Mouse (Mus musculus) bone marrow, adult 2 months (tissue): ENCODE measurements around the gene Fkbp7. TPM values are rescaled to one million over a fixed set of nuclear protein-coding genes. Genes with fewer than 3 reads are reported as not detected.

Experiments
- H3K27ac ChIP-seq: fragments of 200-500 bp; 2 replicates; pipeline ENCODE4 v1.5.1; 2012; ENCODE audit warnings: low read depth, mild to moderate bottlenecking, control low read depth, inconsistent platforms, low read length; ENCODE audit not compliant: control insufficient read depth, poor library complexity, insufficient read depth
- H3K4me1 ChIP-seq: fragments of 200-500 bp; 2 replicates; pipeline ENCODE4 v1.6.1; 2011; ENCODE audit warnings: low read length; ENCODE audit not compliant: control insufficient read depth, insufficient read depth
- H3K4me3 ChIP-seq: fragments of 200-500 bp; replicated peaks from 2 replicates; pipeline ENCODE3; 2011; ENCODE audit warnings: mild to moderate bottlenecking, low read depth, low read length, control low read depth; ENCODE audit not compliant: control insufficient read depth
- CTCF ChIP-seq: fragments of 200-500 bp; IDR thresholded peaks from 2 replicates; pipeline ENCODE4 v1.5.1; 2011; ENCODE audit warnings: low read length, control low read depth; ENCODE audit not compliant: control insufficient read depth, insufficient read depth
- POLR2A ChIP-seq: fragments of 200-500 bp; IDR thresholded peaks from 2 replicates; pipeline ENCODE4 v1.6.1; 2011; ENCODE audit warnings: low read depth, mild to moderate bottlenecking, control low read depth, low read length, borderline replicate concordance; ENCODE audit not compliant: control insufficient read depth
- WGBS: fragments of 180-500 bp; shearing (Covaris S2); methylation state at CpG from one replicate; pipeline ENCODE4 v1.1.7; 2018; 5-methylcytosine and 5-hydroxymethylcytosine counted together
- polyA plus RNA-seq: library from polyadenylated mRNA; stranded (reverse); fragments of >200 nt; gene quantifications from 2 replicates; pipeline ENCODE4 v1.2.4, GENCODE M21; 2011; ENCODE audit warnings: low replicate concordance; ENCODE audit not compliant: missing spikeins, insufficient read depth, insufficient read length

The Fkbp7 gene
- polyA plus RNA-seq, 1 experiment, result 17.8 TPM

GRCm38 (mm10) chr2:76655444-76655843 is 17.5 kb downstream of the Fkbp7 start:
- WGBS, result 83% methylated on average over 3 of the region's 3 CpGs
- no peaks in the 10 kb centered on the region for H3K4me1 ChIP-seq
- no peak for TF ChIP-seq POLR2A
- no peak for TF ChIP-seq CTCF
- no peak overlapping the region for H3K27ac ChIP-seq
- H3K4me3 ChIP-seq, result no peak overlapping the region

- H3K4me1 ChIP-seq, result no peaks in the 10 kb centered on the region
- no peak for TF ChIP-seq POLR2A
- TF ChIP-seq CTCF, result no peak
- whole genome bisulfite sequencing, result 87% methylated on average over 5 of the region's 5 CpGs
Observed at GRCm38 (mm10) chr2:76654646-76655045, 18.3 kb downstream of the Fkbp7 start.

GRCm38 (mm10) chr2:76653070-76653469 is 19.8 kb downstream of the Fkbp7 start:
- Histone ChIP-seq H3K4me3 (no peak overlapping the region), H3K4me1 (no peaks in the 10 kb centered on the region), H3K27ac (no peak overlapping the region)
- TF ChIP-seq CTCF (no peak), POLR2A (no peak)
- WGBS, result 88% methylated on average over 4 of the region's 4 CpGs

More at GRCm38 (mm10) chr2:76654646-76655045, 18.3 kb downstream of the Fkbp7 start:
- no peak overlapping the region for H3K4me3 ChIP-seq
- no peak overlapping the region for H3K27ac ChIP-seq

- H3K4me3 ChIP-seq, result peak overlapping the region; percentile 90
- 37% methylated on average over 13 of the region's 13 CpGs for WGBS
- no peaks in the 10 kb centered on the region for H3K4me1 ChIP-seq
- TF ChIP-seq POLR2A (no peak), CTCF (no peak)
- no peak overlapping the region for H3K27ac ChIP-seq
Observed at GRCm38 (mm10) chr2:76648666-76649141, 24.2 kb downstream of the Fkbp7 start.

GRCm38 (mm10) chr2:76647883-76648570 is 24.9 kb downstream of the Fkbp7 start, which contains the start of the genes Prkra and Pjvk:
Gene Prkra (minus strand): TSS chr2:76648015.
Gene Pjvk (plus strand): TSS chr2:76648476.
- Histone ChIP-seq H3K4me3 (peak within 1 kb of the TSS; percentile 90), H3K27ac (peak within 1 kb of the TSS; percentile 38), H3K4me1 (no peaks in the 10 kb centered on the region)
- TF ChIP-seq CTCF, result no peak
- TF ChIP-seq POLR2A, result peak; percentile 78; the same call in 1 of the 2 replicates
- WGBS, result under 1% methylated on average over 39 of the region's 42 CpGs

GRCm38 (mm10) chr2:76647441-76647869 is 25.5 kb downstream of the Fkbp7 start:
- TF ChIP-seq POLR2A, result no peak
- no peak for TF ChIP-seq CTCF
- no peaks in the 10 kb centered on the region for H3K4me1 ChIP-seq
- peak overlapping the region; percentile 38 for H3K27ac ChIP-seq
- H3K4me3 ChIP-seq, result peak overlapping the region; percentile 90
- 1% methylated on average over 32 of the region's 32 CpGs for WGBS

- TF ChIP-seq POLR2A (no peak), CTCF (no peak)
- H3K4me3 ChIP-seq, result no peak overlapping the region
- H3K27ac ChIP-seq, result no peak overlapping the region
- no peaks in the 10 kb centered on the region for H3K4me1 ChIP-seq
Observed at GRCm38 (mm10) chr2:76643801-76644200, 29.1 kb downstream of the Fkbp7 start.

- Histone ChIP-seq H3K4me1 (no peaks in the 10 kb centered on the region), H3K4me3 (no peak overlapping the region), H3K27ac (no peak overlapping the region)
- TF ChIP-seq POLR2A (no peak), CTCF (no peak)
- WGBS, result 77% methylated on average over 2 of the region's 2 CpGs
Observed at GRCm38 (mm10) chr2:76639637-76640036, 33.3 kb downstream of the Fkbp7 start.

- Histone ChIP-seq H3K4me1 (no peaks in the 10 kb centered on the region), H3K4me3 (no peak overlapping the region), H3K27ac (no peak overlapping the region)
- no peak for TF ChIP-seq POLR2A
- TF ChIP-seq CTCF, result no peak
- WGBS, result 82% methylated on average over 4 of the region's 4 CpGs
Observed at GRCm38 (mm10) chr2:76631600-76631999, 41.3 kb downstream of the Fkbp7 start.
